Mouse (Mus musculus) lung, embryonic 15.5 days (tissue): ENCODE data around the gene B3glct. TPM values are rescaled to one million over a fixed set of nuclear protein-coding genes. Genes with fewer than 3 reads are reported as not detected.

Experiments used
- ATAC-seq: fragments of 200-750 bp; cut with Nextera tagmentation; 2 replicates; pipeline ENCODE4 v1.8.0; 2017; ENCODE audit warnings: moderate number of reproducible peaks, borderline replicate concordance; ENCODE audit not compliant: low FRiP score, low TSS enrichment; ENCODE audit errors: extremely low read depth
- H3K27ac ChIP-seq: fragments of 300-500 bp; sonication (generic); 2 replicates; pipeline ENCODE4 v1.5.1; 2015; ENCODE audit warnings: moderate library complexity, mild to moderate bottlenecking, inconsistent platforms
- H3K27me3 ChIP-seq: fragments of 300-500 bp; sonication (generic); 2 replicates; pipeline ENCODE4 v1.6.1; 2015; ENCODE audit warnings: inconsistent platforms
- H3K36me3 ChIP-seq: fragments of 300-500 bp; sonication (generic); 2 replicates; pipeline ENCODE4 v1.6.1; 2015; ENCODE audit warnings: inconsistent platforms
- H3K4me1 ChIP-seq: fragments of 300-500 bp; sonication (generic); 2 replicates; pipeline ENCODE4 v1.6.1; 2015; ENCODE audit warnings: inconsistent platforms
- H3K4me2 ChIP-seq: fragments of 300-500 bp; sonication (generic); 2 replicates; pipeline ENCODE4 v1.6.1; 2015; ENCODE audit warnings: inconsistent platforms, mild to moderate bottlenecking, moderate library complexity
- H3K4me3 ChIP-seq: fragments of 300-500 bp; sonication (generic); 2 replicates; pipeline ENCODE4 v1.5.1; 2015; ENCODE audit warnings: mild to moderate bottlenecking, inconsistent platforms
- H3K9ac ChIP-seq: fragments of 300-500 bp; sonication (generic); 2 replicates; pipeline ENCODE4 v1.6.1; 2015; ENCODE audit warnings: inconsistent platforms
- H3K9me3 ChIP-seq: fragments of 300-500 bp; sonication (generic); 2 replicates; pipeline ENCODE4 v1.6.1; 2016; ENCODE audit warnings: inconsistent platforms
- WGBS: fragments of 180-500 bp; shearing (Covaris S2); methylation state at CpG from one replicate; pipeline ENCODE4 v1.1.7; 2015; 5-methylcytosine and 5-hydroxymethylcytosine counted together
- polyA plus RNA-seq: library from polyadenylated mRNA; unstranded; fragments of >200 nt; fragmentation: Nextera tagmentation; extraction: Ambion mirVana; gene quantifications from 2 replicates; pipeline ENCODE4 v1.2.1, GENCODE M21; 2015

The B3glct gene
- polyA plus RNA-seq, 1 experiment from 2014 or later: 16.2 TPM

DNA sequence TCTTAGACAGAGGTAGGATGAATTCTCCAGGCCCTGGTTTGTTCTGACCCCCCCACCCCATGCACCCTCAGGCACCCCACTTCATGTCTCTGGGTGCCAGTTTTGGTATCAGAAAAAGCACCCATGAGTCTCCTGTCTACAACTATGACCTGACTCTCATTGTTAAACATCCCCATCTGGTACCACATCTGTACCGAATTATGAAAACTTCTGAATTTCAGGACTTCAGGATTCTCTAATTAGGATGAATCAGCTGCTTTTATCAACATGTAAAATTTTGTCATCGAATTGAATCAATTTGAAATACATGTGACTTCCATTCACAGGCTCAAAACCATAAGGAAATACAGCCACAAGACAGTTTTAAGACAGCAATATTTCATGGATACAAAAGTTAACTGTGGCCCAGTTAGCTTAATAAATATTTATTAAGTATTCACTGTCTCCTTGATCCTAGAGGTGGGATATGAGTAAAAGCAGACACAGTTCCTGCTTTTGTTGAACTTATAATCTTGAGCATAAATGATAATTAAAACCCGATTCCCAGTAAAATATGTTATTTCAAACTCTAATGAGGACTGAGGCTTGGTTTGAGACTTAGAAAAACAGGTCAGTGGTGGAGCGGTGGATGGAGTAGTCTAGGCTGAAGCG is 89.7 kb downstream of the B3glct start:
- Histone ChIP-seq H3K9me3 (no peaks in the 10 kb centered on the region), H3K4me3 (no peak overlapping the region), H3K27ac (no peak overlapping the region), H3K4me1 (no peaks in the 10 kb centered on the region), H3K9ac (no peak overlapping the region), H3K27me3 (no peaks in the 10 kb centered on the region), H3K36me3 (no peaks in the 10 kb centered on the region), H3K4me2 (no peak overlapping the region)
- ATAC-seq: no peak
- WGBS: 73% methylated on average over 5 of the region's 5 CpGs

DNA sequence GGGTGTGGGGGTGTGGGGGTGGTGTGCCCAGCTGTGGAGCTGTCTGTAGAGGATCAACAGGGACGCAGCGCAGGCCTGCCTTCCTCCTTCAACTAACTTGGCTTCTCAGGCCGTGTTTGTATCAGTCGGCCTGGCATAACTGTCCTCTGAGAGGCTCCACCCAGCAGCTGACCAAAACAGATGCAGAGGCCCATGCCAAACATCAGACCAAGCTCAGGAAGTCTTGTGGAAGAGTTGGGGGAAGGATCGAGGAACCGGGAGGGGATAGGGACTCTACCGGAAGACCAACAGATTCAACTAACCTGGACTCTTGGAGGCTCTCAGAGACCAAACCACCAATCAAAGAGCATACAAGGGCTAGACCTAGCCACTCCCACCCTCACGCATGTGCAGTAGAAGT is 91.6 kb downstream of the B3glct start:
- 94% methylated on average over 8 of the region's 8 CpGs for WGBS

DNA sequence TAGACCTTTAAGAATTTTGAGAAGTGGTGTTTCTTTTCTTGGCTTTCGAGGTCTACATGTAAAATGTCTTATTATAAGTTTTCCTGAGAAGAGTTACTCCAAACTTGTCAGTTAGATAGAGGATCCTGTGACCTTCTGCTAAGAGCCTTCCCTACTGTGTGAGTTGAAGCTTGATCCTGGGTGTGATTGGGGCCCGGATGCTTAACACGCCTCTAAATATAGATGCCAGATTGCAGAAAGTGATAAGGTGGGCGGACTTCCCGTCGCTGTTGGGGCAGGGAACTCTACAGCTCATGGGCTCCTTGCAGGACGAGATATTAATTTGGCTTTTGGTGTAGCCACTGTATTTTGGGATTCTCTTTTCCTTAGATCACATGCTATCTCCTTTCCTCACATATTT is 98.0 kb downstream of the B3glct start:
- ATAC-seq: no peak
- 65% methylated on average over 7 of the region's 7 CpGs for WGBS

More for the DNA sequence above, 91.6 kb downstream of the B3glct start:
- Histone ChIP-seq H3K36me3 (no peaks in the 10 kb centered on the region), H3K27ac (no peak overlapping the region), H3K27me3 (no peaks in the 10 kb centered on the region), H3K4me3 (no peak overlapping the region), H3K9me3 (no peaks in the 10 kb centered on the region), H3K9ac (no peak overlapping the region), H3K4me2 (no peak overlapping the region), H3K4me1 (no peaks in the 10 kb centered on the region)
- no peak for ATAC-seq

DNA sequence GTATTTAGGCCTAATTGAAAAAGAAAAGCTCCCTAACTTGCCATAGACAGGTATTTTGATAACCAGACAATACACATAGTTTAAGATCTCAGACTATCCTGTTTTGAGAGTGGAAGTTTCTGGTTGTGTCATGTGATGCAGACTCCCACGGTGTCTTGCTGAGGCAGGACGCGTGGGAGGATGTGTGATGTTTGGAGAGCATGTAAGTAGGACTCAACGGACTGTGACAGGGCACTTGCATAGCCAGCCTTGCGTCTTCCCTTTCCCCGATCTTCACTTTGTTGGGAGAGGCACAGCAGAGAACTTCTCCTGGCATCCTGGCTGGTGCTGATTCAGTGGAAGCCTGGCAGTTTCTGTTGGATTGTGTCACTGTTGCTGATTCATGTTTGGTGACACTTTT is 101.7 kb downstream of the B3glct start:
- WGBS: 91% methylated on average over 6 of the region's 6 CpGs
- H3K27me3 ChIP-seq: no peaks in the 10 kb centered on the region
- no peak for ATAC-seq
- H3K36me3 ChIP-seq: no peaks in the 10 kb centered on the region
- H3K9me3 ChIP-seq: no peaks in the 10 kb centered on the region
- H3K4me2 ChIP-seq: no peak overlapping the region
- H3K9ac ChIP-seq: no peak overlapping the region
- no peaks in the 10 kb centered on the region for H3K4me1 ChIP-seq
- H3K27ac ChIP-seq: no peak overlapping the region
- H3K4me3 ChIP-seq: no peak overlapping the region

More for the DNA sequence above, 98.0 kb downstream of the B3glct start:
- no peaks in the 10 kb centered on the region for H3K27me3 ChIP-seq
- no peaks in the 10 kb centered on the region for H3K4me1 ChIP-seq
- H3K27ac ChIP-seq: no peak overlapping the region
- no peak overlapping the region for H3K9ac ChIP-seq
- H3K36me3 ChIP-seq: no peaks in the 10 kb centered on the region
- H3K4me2 ChIP-seq: no peak overlapping the region
- H3K9me3 ChIP-seq: no peaks in the 10 kb centered on the region
- H3K4me3 ChIP-seq: no peak overlapping the region

DNA sequence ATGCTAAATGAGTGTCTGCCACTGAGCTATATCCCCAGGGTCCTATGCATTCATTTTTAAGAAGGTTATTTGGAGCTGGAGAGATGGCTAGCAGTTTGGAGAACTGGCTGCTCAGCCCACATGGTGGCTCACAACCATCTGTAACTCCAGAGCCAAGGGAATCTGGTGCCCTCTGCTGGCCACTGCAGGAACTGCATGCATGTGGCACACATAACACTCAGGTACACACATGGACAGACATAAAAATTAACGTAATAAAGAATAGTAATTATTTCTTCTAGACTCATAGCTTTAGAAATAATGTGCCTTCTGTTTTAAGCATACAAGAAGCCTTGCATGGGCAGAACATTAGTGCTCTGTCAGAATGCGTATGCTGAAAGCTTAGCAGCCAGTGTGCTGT is 102.4 kb downstream of the B3glct start:
- Histone ChIP-seq H3K4me1 (no peaks in the 10 kb centered on the region), H3K4me3 (no peak overlapping the region)

DNA sequence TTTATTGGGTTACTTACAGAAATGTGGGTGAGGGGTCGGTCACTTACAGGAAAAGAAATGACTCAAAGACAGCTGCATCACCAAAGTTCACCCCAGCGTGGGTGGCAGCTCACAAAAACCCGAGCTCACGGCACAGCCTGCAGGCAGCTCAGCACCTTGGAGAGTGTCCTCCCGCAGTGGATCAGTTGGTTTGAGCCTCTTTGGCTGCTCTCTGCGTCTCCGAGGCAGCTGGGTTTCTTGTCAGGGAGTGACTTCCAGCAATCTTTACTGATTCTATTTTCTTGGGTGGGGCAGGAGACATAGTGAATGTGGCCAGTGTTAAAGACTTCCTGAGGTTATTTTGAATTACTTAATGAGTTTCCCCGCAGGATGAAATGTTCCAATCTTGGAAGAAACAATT is 112.1 kb downstream of the B3glct start:
- 20% methylated on average over 8 of the region's 8 CpGs for WGBS
- Histone ChIP-seq H3K27ac (no peak overlapping the region), H3K4me2 (no peak overlapping the region), H3K9me3 (no peaks in the 10 kb centered on the region), H3K27me3 (no peaks in the 10 kb centered on the region), H3K9ac (no peak overlapping the region), H3K36me3 (no peaks in the 10 kb centered on the region), H3K4me3 (no peak overlapping the region), H3K4me1 (no peaks in the 10 kb centered on the region)
- no peak for ATAC-seq

More for the DNA sequence above, 102.4 kb downstream of the B3glct start:
- ATAC-seq: no peak
- Histone ChIP-seq H3K9me3 (no peaks in the 10 kb centered on the region), H3K27me3 (no peaks in the 10 kb centered on the region), H3K27ac (no peak overlapping the region), H3K36me3 (no peaks in the 10 kb centered on the region), H3K9ac (no peak overlapping the region), H3K4me2 (no peak overlapping the region)
- WGBS: 97% methylated on average over 2 of the region's 2 CpGs

DNA sequence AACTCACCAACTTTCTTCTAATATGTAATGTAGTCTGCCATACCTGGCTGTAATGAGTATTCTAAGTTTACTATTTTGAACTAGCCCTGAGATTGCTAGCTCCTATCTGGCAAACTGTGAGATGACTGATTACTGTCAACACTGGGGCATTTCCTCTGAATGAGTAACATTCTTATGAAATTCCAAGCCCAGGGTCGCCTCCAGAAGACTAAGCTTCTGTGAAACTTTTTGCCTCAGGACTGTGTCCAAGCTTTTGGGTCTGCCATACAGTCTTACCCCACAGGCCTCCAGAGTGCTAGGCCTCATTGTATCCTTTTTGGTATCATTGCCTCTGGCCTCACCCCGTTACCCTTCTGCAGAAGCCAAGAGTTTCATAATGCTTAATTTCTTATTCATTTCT is 132.0 kb downstream of the B3glct start:
- H3K4me2 ChIP-seq: no peak overlapping the region
- no peak for ATAC-seq
- H3K9me3 ChIP-seq: no peaks in the 10 kb centered on the region
- H3K9ac ChIP-seq: no peak overlapping the region
- no peak overlapping the region for H3K27ac ChIP-seq
- WGBS: 56% methylated on average over 2 of the region's 2 CpGs
- H3K36me3 ChIP-seq: no peaks in the 10 kb centered on the region
- no peak overlapping the region for H3K4me3 ChIP-seq
- no peaks in the 10 kb centered on the region for H3K4me1 ChIP-seq
- H3K27me3 ChIP-seq: no peaks in the 10 kb centered on the region

DNA sequence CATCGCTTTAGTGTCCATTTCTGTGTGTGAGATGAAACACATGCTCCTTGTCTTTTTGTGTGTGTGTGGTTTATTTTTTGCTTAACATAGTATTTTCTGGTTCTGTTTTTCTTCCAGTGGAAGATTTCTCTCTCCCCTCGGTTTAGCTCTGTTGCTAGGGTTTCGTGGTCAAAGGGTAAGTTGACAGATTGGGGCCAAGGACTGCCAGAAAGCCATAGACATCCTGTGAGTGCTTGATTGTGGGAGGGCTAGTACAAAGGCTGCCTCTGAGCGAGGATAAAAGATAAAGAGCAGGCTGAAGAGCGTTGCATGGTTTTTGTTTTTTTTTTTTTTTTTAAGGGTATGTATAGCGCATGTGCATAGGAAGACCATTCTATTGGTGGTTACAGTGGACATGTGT is 133.8 kb downstream of the B3glct start:
- no peak for ATAC-seq
- WGBS: 22% methylated on average over 6 of the region's 6 CpGs
- Histone ChIP-seq H3K9me3 (no peaks in the 10 kb centered on the region), H3K4me3 (no peak overlapping the region), H3K27me3 (no peaks in the 10 kb centered on the region), H3K4me2 (no peak overlapping the region), H3K4me1 (no peaks in the 10 kb centered on the region), H3K27ac (no peak overlapping the region), H3K36me3 (no peaks in the 10 kb centered on the region), H3K9ac (no peak overlapping the region)

Other genes with a start within 250 kb of the B3glct start
- 1.4 and 1.7 TPM in 2 replicates for gene Tex26, start 238.6 kb upstream of the B3glct start, polyA plus RNA-seq
- gene Wdr95, start 149.6 kb upstream of the B3glct start, polyA plus RNA-seq: 0.08 and 0.26 TPM in 2 replicates
- gene Hsph1, start 41.9 kb upstream of the B3glct start, polyA plus RNA-seq: 52.7 and 55.0 TPM in 2 replicates